Mouse (Mus musculus) limb, embryonic 14.5 days (tissue): ENCODE results near the gene Olfml2a. TPM values are rescaled to one million over a fixed set of nuclear protein-coding genes. Genes with fewer than 3 reads are reported as not detected.

ENCODE experiments used
- ATAC-seq: fragments of 200-750 bp; cut with Nextera tagmentation; 2 replicates; pipeline ENCODE4 v1.8.0; 2017; ENCODE audit warnings: low read depth, moderate number of reproducible peaks, moderate TSS enrichment; ENCODE audit not compliant: low FRiP score
- DNase-seq: peaks from one replicate; pipeline ENCODE4 v3.0.0-alpha.2; 2015; ENCODE audit warnings: low spot score
- H3K27ac ChIP-seq: fragments of 300-500 bp; sonication (generic); replicated peaks from 2 replicates; pipeline ENCODE4 v1.5.1; 2014; ENCODE audit warnings: low read depth, mild to moderate bottlenecking, low read length, moderate library complexity, mixed read lengths
- H3K27me3 ChIP-seq: fragments of 300-500 bp; sonication (generic); 2 replicates; pipeline ENCODE4 v1.6.1; 2014; ENCODE audit warnings: low read length, mixed read lengths; ENCODE audit not compliant: control insufficient read depth, insufficient read depth
- H3K36me3 ChIP-seq: fragments of 300-500 bp; sonication (generic); 2 replicates; pipeline ENCODE4 v1.6.1; 2014; ENCODE audit warnings: mild to moderate bottlenecking, low read length, moderate library complexity, mixed read lengths; ENCODE audit not compliant: control insufficient read depth, insufficient read depth
- H3K4me1 ChIP-seq: fragments of 300-500 bp; sonication (generic); 2 replicates; pipeline ENCODE4 v1.6.1; 2014; ENCODE audit warnings: antibody characterized with exemption, low read length, mixed read lengths; ENCODE audit not compliant: control insufficient read depth, insufficient read depth
- H3K4me2 ChIP-seq: fragments of 300-500 bp; sonication (generic); replicated peaks from 2 replicates; pipeline ENCODE4 v1.6.1; 2014; ENCODE audit warnings: low read depth, mild to moderate bottlenecking, low read length, moderate library complexity; ENCODE audit not compliant: severe bottlenecking
- H3K4me3 ChIP-seq: fragments of 300-500 bp; sonication (generic); replicated peaks from 2 replicates; pipeline ENCODE4 v1.5.1; 2014; ENCODE audit warnings: low read length
- H3K9ac ChIP-seq: fragments of 300-500 bp; sonication (generic); 2 replicates; pipeline ENCODE4 v1.6.1; 2014; ENCODE audit warnings: mild to moderate bottlenecking, low read depth, low read length, moderate library complexity; ENCODE audit not compliant: severe bottlenecking
- H3K9me3 ChIP-seq: fragments of 300-500 bp; sonication (generic); 2 replicates; pipeline ENCODE4 v1.6.1; 2016; ENCODE audit warnings: low read length; ENCODE audit not compliant: control insufficient read depth
- POLR2A ChIP-seq: fragments of 200-500 bp; IDR thresholded peaks from 2 replicates; pipeline ENCODE4 v1.8.0; 2012; ENCODE audit warnings: inconsistent platforms, mild to moderate bottlenecking, moderate library complexity, borderline replicate concordance; ENCODE audit not compliant: insufficient read depth, insufficient read length; ENCODE audit errors: extremely low read depth
- WGBS: fragments of 180-500 bp; shearing (Covaris S2); extraction: QIAGEN DNeasy Blood & Tissue Kit; methylation state at CpG from one replicate; pipeline ENCODE4 v1.1.7; 2014; 5-methylcytosine and 5-hydroxymethylcytosine counted together
- polyA plus RNA-seq, 2 experiments: library from polyadenylated mRNA; depleted of rRNA in 1 of 2; stranded (reverse) in 1 of 2; unstranded in 1 of 2; fragments of >200 nt; fragmentation: Nextera tagmentation in 1 of 2; extraction: Ambion mirVana in 1 of 2; gene quantifications; 2 replicates each; pipeline versions ENCODE4 v1.2.1 to v1.2.3; 2012 to 2014

Olfml2a gene
- polyA plus RNA-seq, 2 experiments, result 7.6 to 7.8 TPM

DNA sequence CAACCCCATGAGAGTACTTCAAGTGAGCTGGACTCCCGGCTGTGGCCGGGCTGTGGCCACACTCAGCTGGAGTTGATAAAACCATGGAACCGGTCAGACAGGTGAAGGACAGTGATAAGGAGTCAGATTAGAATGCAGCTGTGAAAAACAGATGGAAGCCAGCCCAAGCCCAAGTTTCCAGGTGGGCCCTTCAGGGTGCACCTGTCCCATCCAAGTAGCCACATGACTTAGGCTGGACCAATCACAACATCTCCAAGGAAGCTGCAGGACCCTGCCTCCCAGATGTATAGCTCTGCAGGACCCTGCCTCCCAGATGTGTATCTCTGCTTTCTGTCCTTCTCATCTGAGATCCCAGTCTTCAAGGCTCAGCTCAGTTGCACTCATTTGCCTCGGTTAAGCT is 60.2 kb downstream of the Olfml2a start:
- H3K4me1 ChIP-seq, result no peaks in the 10 kb centered on the region
- no peaks in the 10 kb centered on the region for H3K27me3 ChIP-seq
- no peaks in the 10 kb centered on the region for H3K9me3 ChIP-seq
- H3K4me2 ChIP-seq, result no peak overlapping the region
- no peak overlapping the region for H3K4me3 ChIP-seq
- no peak for DNase-seq
- H3K36me3 ChIP-seq, result no peaks in the 10 kb centered on the region
- no peak for ATAC-seq
- H3K9ac ChIP-seq, result no peak overlapping the region
- no peak overlapping the region for H3K27ac ChIP-seq
- 71% methylated on average over 4 of the region's 4 CpGs for WGBS
- TF ChIP-seq POLR2A, result no peak

GRCm38 (mm10) chr2:38992452-38992851 is 60.7 kb downstream of the Olfml2a start:
- TF ChIP-seq POLR2A, result no peak
- H3K9me3 ChIP-seq, result no peaks in the 10 kb centered on the region
- no peak overlapping the region for H3K9ac ChIP-seq
- WGBS, result 49% methylated on average over 4 of the region's 4 CpGs
- ATAC-seq, result no peak
- H3K4me3 ChIP-seq, result no peak overlapping the region
- no peaks in the 10 kb centered on the region for H3K36me3 ChIP-seq
- H3K4me1 ChIP-seq, result no peaks in the 10 kb centered on the region
- DNase-seq, result no peak
- no peak overlapping the region for H3K27ac ChIP-seq
- H3K4me2 ChIP-seq, result no peak overlapping the region
- H3K27me3 ChIP-seq, result no peaks in the 10 kb centered on the region

- Histone ChIP-seq H3K27me3 (no peaks in the 10 kb centered on the region), H3K36me3 (peaks cover 31% of the 10 kb centered on the region), H3K9ac (peak within 1 kb of the TSS; percentile 51), H3K4me2 (peak within 1 kb of the TSS; percentile 60), H3K4me1 (0 out of 2 replicates have a peak, but pooled peaks cover 2% of the 10 kb centered on the region), H3K4me3 (peak within 1 kb of the TSS; percentile 38), H3K27ac (no peak within 1 kb of the TSS; the same call in 1 of the 2 replicates), H3K9me3 (no peaks in the 10 kb centered on the region)
- 14% methylated on average over 33 of the region's 33 CpGs for WGBS
- DNase-seq, result peak; percentile 88
- TF ChIP-seq POLR2A, result no peak
- peak; percentile 85 for ATAC-seq
Measured at GRCm38 (mm10) chr2:38997386-38998374, 65.9 kb downstream of the Olfml2a start, which contains the start of gene Wdr38. TSS of gene Wdr38 (plus strand) at chr2:38997476.

GRCm38 (mm10) chr2:38999381-38999780 is 67.6 kb downstream of the Olfml2a start:
- ATAC-seq, result no peak
- Histone ChIP-seq H3K4me2 (no peak overlapping the region), H3K4me3 (no peak overlapping the region), H3K27ac (no peak overlapping the region), H3K36me3 (peaks cover 45% of the 10 kb centered on the region), H3K9me3 (no peaks in the 10 kb centered on the region), H3K9ac (no peak overlapping the region), H3K4me1 (peaks cover 15% of the 10 kb centered on the region), H3K27me3 (no peaks in the 10 kb centered on the region)
- WGBS, result 49% methylated on average over 4 of the region's 4 CpGs
- TF ChIP-seq POLR2A, result no peak
- DNase-seq, result no peak

- no peak overlapping the region for H3K4me2 ChIP-seq
- H3K9me3 ChIP-seq, result no peaks in the 10 kb centered on the region
- no peak overlapping the region for H3K27ac ChIP-seq
- no peak for ATAC-seq
- peaks cover 45% of the 10 kb centered on the region for H3K36me3 ChIP-seq
- H3K27me3 ChIP-seq, result no peaks in the 10 kb centered on the region
- TF ChIP-seq POLR2A, result no peak
- H3K4me3 ChIP-seq, result no peak overlapping the region
- no peak overlapping the region for H3K9ac ChIP-seq
- peaks cover 15% of the 10 kb centered on the region for H3K4me1 ChIP-seq
- DNase-seq, result no peak
- 61% methylated on average over 8 of the region's 8 CpGs for WGBS
Measured at GRCm38 (mm10) chr2:38999910-39000586, 68.3 kb downstream of the Olfml2a start.
